Mouse (Mus musculus) splenic B cell, adult 2 months (primary cell): ENCODE results near the gene Adck2.
A peak's percentile ranks its signal among the peaks of the same experiment; 100 is the strongest.

Source experiments
- DNase-seq: peaks from one replicate; pipeline ENCODE4 v3.0.0-alpha.2; 2011; ENCODE audit warnings: low read depth, low spot score
- H3K27me3 ChIP-seq: 2 replicates; pipeline ENCODE4 v1.6.1; 2012; ENCODE audit warnings: mild to moderate bottlenecking, low read length, moderate library complexity, mixed read lengths; ENCODE audit not compliant: control insufficient read depth, poor library complexity, insufficient read depth, severe bottlenecking
- H3K36me3 ChIP-seq: 2 replicates; pipeline ENCODE4 v1.6.1; 2012; ENCODE audit warnings: mild to moderate bottlenecking, low read length, moderate library complexity, mixed read lengths; ENCODE audit not compliant: control insufficient read depth, poor library complexity, insufficient read depth, severe bottlenecking

Adck2 gene

DNA sequence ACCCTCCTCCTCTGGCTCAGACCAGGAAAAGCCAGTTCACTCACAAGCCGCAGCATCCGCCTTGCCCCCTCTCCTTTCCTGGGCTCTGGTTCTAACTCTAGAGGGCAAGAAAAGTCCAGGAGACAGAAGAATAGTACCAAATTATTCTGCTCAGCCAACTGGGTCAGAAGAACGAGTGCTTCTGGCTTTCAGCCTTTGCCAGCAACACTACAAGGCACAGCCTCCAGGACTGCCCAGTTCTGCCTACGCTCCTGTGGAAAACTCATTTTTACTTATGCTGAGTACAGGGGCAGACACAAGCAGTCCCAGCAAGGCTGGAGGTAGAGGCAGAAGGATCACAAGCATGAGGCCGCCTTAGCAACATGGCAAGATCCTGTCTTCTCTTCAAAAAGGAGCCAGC, 25.6 kb upstream of the Adck2 start:
- H3K36me3 ChIP-seq, result no peaks in the 10 kb centered on the region
- no peaks in the 10 kb centered on the region for H3K27me3 ChIP-seq
- no peak for DNase-seq

DNA sequence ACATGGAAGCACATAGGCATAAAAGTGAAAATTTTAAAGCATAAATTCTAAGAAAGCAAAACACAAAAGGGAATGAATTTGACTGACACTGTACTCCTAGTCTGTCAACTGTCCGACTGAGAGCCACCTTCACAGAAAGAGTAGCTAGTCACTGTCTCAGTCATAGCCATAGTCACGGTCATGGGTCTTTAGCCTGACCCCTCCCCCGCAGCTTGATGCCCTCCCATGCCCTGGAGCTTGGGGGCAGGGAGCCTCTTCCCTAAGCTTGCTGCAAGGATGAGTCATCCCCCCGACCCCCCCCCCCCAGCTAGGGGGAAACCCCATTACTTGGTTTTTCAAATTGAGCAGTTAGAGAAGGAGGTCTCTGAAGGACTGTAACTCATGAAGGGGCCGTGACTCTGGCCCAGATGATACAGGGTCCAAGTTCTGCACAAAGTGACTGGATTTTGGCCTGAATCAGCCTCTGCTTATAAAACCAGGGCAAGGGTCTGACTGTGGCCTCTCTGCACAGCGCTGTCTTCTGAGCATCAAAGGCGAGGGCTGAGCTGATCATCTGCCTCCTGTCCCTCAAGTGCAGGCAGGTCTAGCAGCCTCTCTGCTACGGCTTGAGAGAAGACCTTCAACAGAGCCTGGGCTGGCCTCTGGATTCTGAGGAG, 21.6 kb upstream of the Adck2 start:
- H3K36me3 ChIP-seq, result no peaks in the 10 kb centered on the region
- peak; percentile 18 for DNase-seq
- no peaks in the 10 kb centered on the region for H3K27me3 ChIP-seq

DNA sequence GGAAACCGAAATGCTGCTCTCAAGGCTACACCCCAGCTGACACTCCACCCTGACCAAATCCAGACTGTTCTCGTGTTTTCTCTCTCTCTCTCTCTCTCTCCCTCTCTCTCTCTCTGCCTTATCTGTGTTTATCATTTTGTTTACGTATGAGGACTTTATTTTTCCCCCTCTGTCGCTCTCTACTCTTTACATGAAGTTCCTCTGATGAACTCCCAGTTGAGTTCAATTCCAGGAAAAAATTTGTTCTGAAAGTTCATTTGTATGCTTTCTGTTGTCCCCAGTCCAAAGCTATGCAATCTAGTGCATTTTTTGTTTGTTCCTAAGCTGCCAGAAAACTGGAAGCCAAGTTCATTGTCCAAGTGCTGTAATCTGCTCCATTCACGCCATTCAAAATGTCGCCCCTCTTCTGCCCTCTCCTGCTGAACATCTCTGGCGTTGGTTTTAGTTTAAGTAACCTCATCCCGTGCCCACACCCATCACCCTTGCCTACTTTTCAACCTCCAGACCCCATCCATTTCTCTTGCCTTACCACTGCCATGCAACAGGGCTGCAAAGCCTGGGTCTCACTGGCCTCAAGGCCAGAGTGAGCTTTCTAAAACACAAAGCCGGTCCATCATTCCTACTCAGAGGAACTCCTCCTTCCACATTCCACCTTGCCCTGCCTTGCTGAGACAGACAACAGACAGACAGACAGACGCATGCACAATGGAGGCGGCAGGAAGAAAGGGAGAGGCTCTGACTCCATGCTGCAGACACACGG, 18.6 kb upstream of the Adck2 start:
- H3K36me3 ChIP-seq, result no peaks in the 10 kb centered on the region
- no peaks in the 10 kb centered on the region for H3K27me3 ChIP-seq
- no peak for DNase-seq

DNA sequence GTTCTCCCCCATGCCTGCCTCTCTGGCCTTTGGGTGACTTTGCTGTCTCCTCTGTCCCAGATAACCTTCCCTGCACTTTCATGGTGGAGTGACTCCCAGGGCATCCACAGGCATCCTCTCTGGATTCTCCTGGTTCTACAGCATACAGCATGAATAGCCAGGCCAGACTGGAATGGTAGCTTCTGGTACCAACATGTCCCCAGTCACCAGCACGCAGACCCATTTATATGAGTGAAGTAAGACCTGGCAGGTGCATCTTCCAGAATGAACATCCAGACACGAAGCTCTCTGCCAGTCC, 18.1 kb upstream of the Adck2 start:
- no peak for DNase-seq
- Histone ChIP-seq H3K27me3 (no peaks in the 10 kb centered on the region), H3K36me3 (no peaks in the 10 kb centered on the region)

DNA sequence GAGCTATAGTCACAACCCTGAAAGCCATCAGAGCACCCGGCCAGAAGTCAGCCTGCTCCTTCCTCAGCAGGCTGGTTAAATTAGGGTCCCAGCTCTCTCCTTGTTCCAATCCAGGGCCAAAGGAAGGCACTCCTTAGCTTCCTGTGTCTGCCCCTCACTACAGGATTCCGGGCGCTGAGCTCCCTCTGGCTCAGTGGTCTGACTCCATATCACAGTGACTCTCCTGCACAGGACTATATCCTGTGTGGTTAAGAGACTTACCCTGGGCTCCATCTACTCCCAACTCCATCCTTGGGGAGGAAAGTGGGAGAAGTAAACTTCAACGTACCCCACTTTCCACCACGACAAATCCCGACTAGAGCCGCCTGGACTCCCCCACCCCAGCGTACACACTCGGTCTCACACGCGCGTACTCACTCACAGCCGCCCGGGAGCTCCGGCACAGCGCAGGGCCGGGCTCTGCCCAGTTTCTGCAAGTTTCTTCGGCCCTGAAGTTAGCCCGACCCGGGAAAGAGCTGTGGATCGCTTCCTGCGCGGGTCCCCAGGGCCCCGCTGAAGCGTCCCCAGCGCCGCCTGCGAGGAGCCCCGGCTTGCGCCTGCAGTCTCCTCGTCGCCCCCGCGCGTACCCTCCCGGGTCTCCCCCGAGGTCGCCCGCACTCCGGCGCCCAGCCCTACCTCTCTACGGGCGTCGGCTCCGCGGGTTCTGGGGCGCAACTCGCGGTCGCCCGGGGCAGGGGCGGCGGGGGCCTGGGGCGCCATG, 16.6 kb upstream of the Adck2 start:
- DNase-seq, result no peak
- Histone ChIP-seq H3K27me3 (no peaks in the 10 kb centered on the region), H3K36me3 (no peaks in the 10 kb centered on the region)

DNA sequence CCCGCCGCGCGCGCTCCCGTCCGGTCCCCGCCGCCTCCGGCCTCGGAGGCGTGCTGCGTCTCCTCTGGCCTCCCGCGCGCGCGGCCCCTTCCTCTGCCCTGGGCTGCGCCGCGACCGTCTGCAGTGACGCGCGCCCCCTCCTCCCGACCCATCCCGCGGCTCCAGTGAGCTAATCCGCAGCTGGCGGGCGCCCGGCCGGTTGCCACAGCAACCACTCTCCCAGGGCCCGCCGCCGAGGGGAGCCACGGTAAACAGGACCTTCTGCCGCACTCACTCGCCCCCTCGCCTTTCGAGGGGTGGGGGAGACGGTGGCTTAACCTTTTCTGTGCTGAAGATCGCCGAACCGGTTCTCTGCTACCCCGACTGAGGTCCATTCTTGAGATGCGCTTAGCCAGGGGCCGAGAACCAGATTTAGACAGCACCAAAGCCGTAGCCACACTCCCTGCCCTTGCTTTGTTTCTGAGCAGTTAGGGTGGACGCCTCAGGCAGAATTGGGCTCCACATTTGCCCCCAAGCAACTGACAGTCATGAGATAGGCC, 15.9 kb upstream of the Adck2 start, which contains the start of gene Dennd2a:
TSS of gene Dennd2a (minus strand) at position 145 of the 539 bp plus-strand sequence.
- H3K36me3 ChIP-seq, result no peaks in the 10 kb centered on the region
- no peaks in the 10 kb centered on the region for H3K27me3 ChIP-seq
- peak; percentile 6 for DNase-seq

DNA sequence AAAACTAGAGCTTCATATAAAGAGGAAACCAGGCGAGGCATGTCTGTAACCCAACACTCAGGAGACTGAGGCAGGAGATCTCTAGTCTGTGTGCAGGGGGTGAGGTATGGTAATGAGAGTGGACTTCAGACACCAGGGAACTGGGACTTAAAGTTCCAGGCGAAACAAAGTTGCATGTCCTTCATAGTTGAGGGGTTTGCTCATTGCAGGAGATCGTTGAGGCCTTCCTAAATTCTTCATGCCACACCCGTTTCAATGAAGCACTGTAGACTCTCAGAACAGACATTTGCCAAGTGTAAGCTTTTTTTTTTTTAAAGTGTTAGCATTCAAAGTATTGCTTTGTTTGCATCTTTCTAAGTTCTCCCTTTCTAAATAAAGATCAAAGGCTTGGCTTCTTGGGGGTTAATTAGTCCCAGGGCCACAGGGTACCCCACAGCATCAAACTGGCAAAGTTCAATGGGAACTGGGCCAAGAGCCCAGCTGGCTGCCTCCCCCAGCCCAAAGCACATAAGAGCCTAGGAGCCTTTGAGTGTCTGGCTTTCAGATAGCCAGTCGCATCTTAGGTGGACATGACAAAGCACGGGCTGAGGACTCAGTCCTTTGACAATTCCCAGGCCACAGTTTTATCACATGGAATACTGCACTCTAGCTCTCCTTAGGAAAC, 14.3 kb upstream of the Adck2 start:
- Histone ChIP-seq H3K27me3 (no peaks in the 10 kb centered on the region), H3K36me3 (no peaks in the 10 kb centered on the region)
- no peak for DNase-seq

DNA sequence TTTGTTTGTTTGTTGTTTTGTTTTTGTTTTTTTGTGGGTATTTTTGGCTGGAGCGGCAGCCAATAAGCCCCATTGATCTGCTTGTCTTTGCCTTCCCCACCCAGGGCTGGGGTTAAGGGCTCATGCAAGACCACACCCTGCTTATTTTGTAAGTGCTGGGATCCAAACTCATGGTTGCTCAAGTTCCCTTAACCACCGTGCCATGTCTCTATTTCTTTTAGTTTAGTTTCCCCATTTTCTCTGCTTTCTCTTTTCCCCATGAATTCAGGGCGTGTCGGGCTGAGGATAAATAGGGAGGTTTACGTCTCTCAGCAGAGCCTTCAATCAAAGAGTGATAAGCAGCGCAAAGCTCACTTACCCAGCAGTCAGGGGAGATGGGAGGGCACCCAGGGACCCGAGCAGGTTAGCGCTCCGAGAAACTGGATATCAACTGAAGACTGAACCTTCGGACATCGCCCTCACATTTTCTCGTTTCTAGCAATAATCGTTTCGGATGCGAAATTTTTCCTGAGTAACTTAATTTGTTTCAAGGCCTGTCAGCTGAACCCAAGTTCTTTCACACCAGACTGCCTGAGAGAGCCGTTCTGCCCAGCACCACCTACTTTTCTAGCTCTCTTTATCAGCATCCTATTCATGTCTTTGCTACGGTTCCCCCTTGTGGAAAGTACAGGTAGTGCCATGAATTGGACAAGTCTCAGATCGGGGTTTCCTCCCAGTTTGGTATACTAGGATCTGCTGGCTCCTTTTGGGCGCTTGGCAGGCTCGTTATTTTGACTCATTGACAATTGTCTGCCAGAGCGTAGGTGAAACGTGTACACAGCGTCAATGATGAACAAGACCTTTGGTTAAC, 11.3 kb upstream of the Adck2 start:
- DNase-seq, result peak; percentile 86
- Histone ChIP-seq H3K27me3 (no peaks in the 10 kb centered on the region), H3K36me3 (no peaks in the 10 kb centered on the region)

DNA sequence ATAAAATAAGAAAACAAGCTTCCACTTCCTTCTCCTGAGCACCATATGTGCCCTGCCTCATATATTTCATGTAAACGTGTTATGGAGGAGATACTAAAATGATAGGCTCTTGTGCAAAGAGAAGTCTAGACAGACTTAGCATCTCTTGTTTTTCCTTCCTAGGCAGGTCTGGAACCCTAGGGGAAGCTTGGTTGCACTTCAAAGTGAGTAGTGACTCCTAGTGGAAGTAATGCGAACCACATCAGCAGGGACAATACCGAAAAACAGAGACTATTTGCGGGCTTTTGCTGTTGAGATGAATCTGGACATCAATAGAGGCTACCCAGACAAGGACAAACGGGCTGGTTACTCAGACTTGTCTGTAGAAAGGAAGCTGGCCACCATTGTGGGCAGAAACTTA, 6.1 kb upstream of the Adck2 start:
- DNase-seq, result peak; percentile 72
- Histone ChIP-seq H3K27me3 (no peaks in the 10 kb centered on the region), H3K36me3 (no peaks in the 10 kb centered on the region)

DNA sequence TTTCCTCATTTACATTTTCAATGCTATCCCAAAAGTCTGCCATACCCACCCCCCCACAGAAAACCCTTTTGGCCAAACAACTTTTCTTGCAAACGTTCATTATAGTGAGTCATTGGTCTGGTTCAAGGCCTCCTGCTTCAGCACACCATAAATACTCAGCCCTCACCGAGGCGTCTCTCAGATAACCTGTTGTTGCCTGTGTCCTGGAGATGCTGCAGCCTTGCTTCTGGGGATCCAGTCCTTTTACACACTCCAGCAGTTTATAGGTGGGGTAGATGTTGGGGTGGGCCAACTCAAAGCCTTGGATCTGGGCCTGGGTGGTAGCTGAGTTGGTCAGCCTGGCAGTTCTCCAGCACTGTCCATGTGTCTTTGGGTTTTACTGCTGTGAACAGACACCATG, 3.2 kb upstream of the Adck2 start:
- Histone ChIP-seq H3K36me3 (no peaks in the 10 kb centered on the region), H3K27me3 (no peaks in the 10 kb centered on the region)
- DNase-seq, result no peak

DNA sequence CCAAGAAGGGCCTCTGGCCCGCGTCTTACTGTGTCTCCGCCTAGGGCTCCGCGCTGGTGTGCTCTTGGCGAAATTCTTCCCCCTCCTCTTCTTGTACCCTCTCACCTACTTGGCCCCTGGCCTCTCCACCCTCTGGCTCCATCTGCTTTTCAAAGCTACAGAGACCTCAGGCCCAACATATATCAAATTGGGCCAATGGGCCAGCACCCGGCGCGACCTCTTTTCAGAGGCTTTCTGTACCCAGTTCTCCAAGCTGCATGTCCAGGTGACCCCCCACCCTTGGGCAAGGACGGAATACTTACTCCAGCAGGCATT, 839 bp downstream of the Adck2 start:
- Histone ChIP-seq H3K27me3 (no peaks in the 10 kb centered on the region), H3K36me3 (peaks cover 4% of the 10 kb centered on the region; the same call in 1 of the 2 replicates)
- DNase-seq, result no peak

DNA sequence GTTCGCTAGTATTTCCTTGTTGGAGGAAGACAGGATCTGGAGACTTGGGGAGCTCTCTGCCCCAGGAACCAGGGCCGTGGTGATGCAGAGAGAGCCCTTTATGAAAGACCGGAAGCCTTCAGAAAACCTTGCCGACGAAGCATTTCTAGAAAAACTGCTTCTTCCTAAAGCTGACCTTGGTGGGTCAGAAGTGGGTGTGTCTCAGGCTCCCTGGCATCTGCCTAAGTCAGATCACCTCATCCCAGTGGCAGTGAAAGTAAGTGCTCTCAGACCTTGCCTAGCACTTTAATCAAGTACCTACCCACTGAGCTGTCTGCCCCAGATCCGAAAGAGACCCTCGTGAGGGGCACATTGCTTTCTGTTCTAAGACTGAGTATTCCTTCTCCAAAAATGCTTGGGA, 1.3 kb downstream of the Adck2 start:
- Histone ChIP-seq H3K36me3 (peaks cover 4% of the 10 kb centered on the region; the same call in 1 of the 2 replicates), H3K27me3 (no peaks in the 10 kb centered on the region)
- no peak for DNase-seq

DNA sequence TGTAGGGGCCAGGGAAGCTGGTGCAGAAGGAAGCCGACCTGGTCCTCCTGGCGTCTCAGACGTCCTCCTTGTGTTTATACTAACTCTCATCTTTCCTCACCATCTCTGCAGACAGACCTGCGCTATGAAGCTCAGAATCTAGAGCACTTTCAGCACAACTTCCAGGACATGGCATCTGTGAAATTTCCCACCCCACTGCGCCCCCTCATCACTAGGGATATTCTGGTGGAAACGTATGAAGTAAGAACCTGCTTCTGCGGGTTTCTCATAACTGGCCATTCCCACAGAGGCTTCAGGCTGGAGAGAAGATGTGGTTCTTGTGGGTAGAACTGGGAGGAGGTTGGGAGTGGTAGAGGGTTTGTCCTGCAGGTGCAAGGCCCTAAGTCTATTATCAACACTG, 5.9 kb downstream of the Adck2 start:
- H3K27me3 ChIP-seq, result no peaks in the 10 kb centered on the region
- peaks cover 10% of the 10 kb centered on the region for H3K36me3 ChIP-seq
- no peak for DNase-seq

DNA sequence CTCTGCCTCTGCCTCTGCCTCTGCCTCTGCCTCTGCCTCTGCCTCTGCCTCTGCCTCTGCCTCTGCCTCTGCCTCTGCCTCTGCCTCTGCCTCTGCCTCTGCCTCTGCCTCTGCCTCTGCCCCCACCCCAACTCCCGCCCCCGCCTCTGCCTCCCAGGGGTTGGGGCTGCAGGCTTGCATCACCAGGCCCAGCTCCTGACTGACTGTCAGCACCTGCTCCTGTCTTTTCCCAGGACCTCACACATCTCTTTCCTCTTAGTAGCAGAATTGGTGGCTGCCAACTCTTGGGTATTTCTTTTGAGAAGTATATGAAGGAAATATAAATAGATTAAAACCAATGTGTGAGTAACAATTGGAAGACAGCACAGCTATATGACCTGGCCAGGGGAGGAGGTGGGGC, 6.9 kb downstream of the Adck2 start:
- no peaks in the 10 kb centered on the region for H3K27me3 ChIP-seq
- DNase-seq, result no peak
- H3K36me3 ChIP-seq, result peaks cover 10% of the 10 kb centered on the region
